In genomic region chr5:73191765-73192164, GRCm38 (mm10) we compare ENCODE assay signal across 10 mouse cellular contexts.
A peak's percentile ranks its signal among the peaks of the same experiment; 100 is the strongest.
DNase-seq lines count a peak whose midpoint lies in the region; ATAC-seq and TF ChIP-seq lines count a peak whose summit lies in the region.
"Had no signal": no experiment of that assay in that cellular context is flagged by ENCODE, and none has a peak within 500 bp of the region (broad histone marks: within the 10 kb centered on the region; RNA-seq: fewer than 3 reads in every experiment).

No protein-coding gene starts in this region.

- H3K27ac ChIP-seq in MEL (ENCODE audit: control insufficient read depth, low read depth, low read length): peak overlapping the region; percentile 69
- no peak overlapping the region for H3K27ac ChIP-seq in midbrain, embryonic 14.5 days (replicated peaks; ENCODE audit: low read depth, low read length)
- H3K27ac ChIP-seq: limb, embryonic 13.5 days had no signal

- H3K9me3 ChIP-seq in MEL (replicated peaks; ENCODE audit: insufficient read depth, low read length): no peaks in the 10 kb centered on the region
- H3K9me3 ChIP-seq in midbrain, embryonic 14.5 days (ENCODE audit: control insufficient read depth, low read length): no peaks in the 10 kb centered on the region
- H3K9me3 ChIP-seq: limb, embryonic 13.5 days had no signal

- peak; percentile 87 for ATAC-seq in megakaryocyte-erythroid progenitor cell, adult 5-6 weeks (replicated peaks; ENCODE audit: low FRiP score, low TSS enrichment, poor library complexity, severe bottlenecking)
- no peak for ATAC-seq in midbrain, embryonic 14.5 days (ENCODE audit: low FRiP score, low TSS enrichment)
- ATAC-seq: Patski had no signal

- peak; percentile 79 for DNase-seq in MEL (ENCODE audit: low read depth, low spot score)
- peak; percentile 40 for DNase-seq in c-Kit-positive CD71-negative TER-119-negative erythroid progenitor cells, embryonic 14.5 days (ENCODE audit: low read depth)
- DNase-seq in heart, postnatal 4 days: peak; percentile 48
- DNase-seq in layer of hippocampus, adult 18-20 months (ENCODE audit: low spot score in 2 of 2): no peak
- DNase-seq in T-cell, adult 2 months (ENCODE audit: low spot score): no peak
- DNase-seq in midbrain, embryonic 14.5 days: no peak
- DNase-seq: kidney, postnatal 25 days had no signal

- no peak for TF ChIP-seq RAD21 in MEL (IDR thresholded peaks at IDR 0.05; ENCODE audit: low read depth, low read length)

- H3K4me1 ChIP-seq in MEL (ENCODE audit: control insufficient read depth in 1 of 2, insufficient read depth in 2 of 2, low read length in 2 of 2): peaks cover 32 to 50% of the 10 kb centered on the region in 2 experiments
- H3K4me1 ChIP-seq in midbrain, embryonic 14.5 days (ENCODE audit: control insufficient read depth, insufficient read depth, low read length): no peaks in the 10 kb centered on the region

- TF ChIP-seq EP300 in MEL (IDR thresholded peaks at IDR 0.05; ENCODE audit: low read depth in 1 of 2, low read length in 2 of 2): peak; percentile 16 to 81; a peak in 3 of 4 replicates

- H3K4me3 ChIP-seq in MEL (ENCODE audit: control insufficient read depth in 1 of 2, insufficient read depth in 1 of 2, low read depth in 2 of 2, low read length in 2 of 2): no peak overlapping the region
- H3K4me3 ChIP-seq in midbrain, embryonic 14.5 days (replicated peaks; ENCODE audit: low read depth, low read length): no peak overlapping the region
- H3K4me3 ChIP-seq: limb, embryonic 13.5 days had no signal

- no peak for TF ChIP-seq CTCF in MEL (IDR thresholded peaks at IDR 0.05 in 2 of 3, conservative IDR thresholded peaks at IDR 0.05 in 1 of 3; ENCODE audit: control insufficient read depth in 1 of 3, insufficient read depth in 1 of 3, low read depth in 2 of 3, low read length in 3 of 3, poor library complexity in 1 of 3, severe bottlenecking in 1 of 3)

- H3K36me3 ChIP-seq in MEL (ENCODE audit: control insufficient read depth in 1 of 2, insufficient read depth in 2 of 2, low read length in 2 of 2): peaks cover 0 to 52% of the 10 kb centered on the region in 2 experiments; a peak in 3 of 4 replicates
- no peaks in the 10 kb centered on the region for H3K36me3 ChIP-seq in midbrain, embryonic 14.5 days (ENCODE audit: control insufficient read depth, insufficient read depth, low read length)

- WGBS in midbrain, embryonic 14.5 days: 86% methylated on average over 11 of the region's 11 CpGs

- H3K4me2 ChIP-seq in midbrain, embryonic 14.5 days (ENCODE audit: low read length): no peak overlapping the region
- H3K4me2 ChIP-seq: limb, embryonic 13.5 days had no signal

- no peaks in the 10 kb centered on the region for H3K27me3 ChIP-seq in MEL (ENCODE audit: control insufficient read depth in 1 of 2, insufficient read depth in 2 of 2, low read length in 2 of 2)
- H3K27me3 ChIP-seq in midbrain, embryonic 14.5 days (ENCODE audit: control insufficient read depth, insufficient read depth, low read length): no peaks in the 10 kb centered on the region
- H3K27me3 ChIP-seq: limb, embryonic 13.5 days; Patski had no signal

- no peak for TF ChIP-seq POLR2A in MEL (IDR thresholded peaks at IDR 0.05; ENCODE audit: control insufficient read depth in 1 of 2, insufficient read depth in 1 of 2, low read depth in 1 of 2, low read length in 2 of 2, poor library complexity in 1 of 2)

- H3K9ac ChIP-seq in MEL (ENCODE audit: control insufficient read depth, low read depth, low read length, poor library complexity, severe bottlenecking): 0 out of 2 replicates have a peak overlapping the region, but pooled peaks have one; percentile 30
- H3K9ac ChIP-seq in midbrain, embryonic 14.5 days (replicated peaks; ENCODE audit: low read length): no peak overlapping the region
- H3K9ac ChIP-seq: limb, embryonic 13.5 days had no signal

- no peaks in the 10 kb centered on the region for H3K79me2 ChIP-seq in MEL (ENCODE audit: control insufficient read depth, insufficient read depth, low read length, poor library complexity)

TF ChIP-seq in MEL, 35 proteins besides CTCF, POLR2A, EP300 and RAD21:
- TF ChIP-seq JUND (IDR thresholded peaks at IDR 0.05; ENCODE audit: low read depth, low read length) (no peak), MXI1 (IDR thresholded peaks at IDR 0.05; ENCODE audit: low read depth, low read length) (no peak), MYC (IDR thresholded peaks at IDR 0.05; ENCODE audit: low read depth, low read length) (no peak), POLR2AphosphoS2 (IDR thresholded peaks at IDR 0.05; ENCODE audit: low read length) (no peak), TCF12 (IDR thresholded peaks at IDR 0.05; ENCODE audit: low read depth, low read length) (peak; percentile 92), MAFK (IDR thresholded peaks at IDR 0.05; ENCODE audit: borderline replicate concordance, low read depth, low read length) (no peak), CHD2 (IDR thresholded peaks at IDR 0.05; ENCODE audit: low read length) (no peak), MAX (IDR thresholded peaks at IDR 0.05; ENCODE audit: low read length) (no peak), POLR2AphosphoS5 (IDR thresholded peaks at IDR 0.05; ENCODE audit: borderline replicate concordance, low read depth, low read length) (no peak), USF1 (IDR thresholded peaks at IDR 0.05; ENCODE audit: low read depth, low read length) (peak; percentile 58; the same call in 1 of the 2 replicates), SMC3 (IDR thresholded peaks at IDR 0.05; ENCODE audit: low read depth, low read length) (no peak), E2F4 (IDR thresholded peaks at IDR 0.05; ENCODE audit: borderline replicate concordance, low read depth, low read length) (no peak), NELFE (IDR thresholded peaks at IDR 0.05; ENCODE audit: low read depth, low read length) (no peak), MAZ (IDR thresholded peaks at IDR 0.05; ENCODE audit: low read depth, low read length) (no peak), USF2 (IDR thresholded peaks at IDR 0.05; ENCODE audit: borderline replicate concordance in 1 of 2, insufficient read depth in 1 of 2, low read depth in 1 of 2, low read length in 2 of 2) (no peak), HCFC1 (IDR thresholded peaks at IDR 0.05; ENCODE audit: low read depth, low read length) (no peak), ZNF384 (IDR thresholded peaks at IDR 0.05; ENCODE audit: low read depth, low read length) (no peak), SIN3A (IDR thresholded peaks at IDR 0.05; ENCODE audit: low read length) (no peak; the same call in 1 of the 2 replicates), BHLHE40 (IDR thresholded peaks at IDR 0.05; ENCODE audit: borderline replicate concordance, low read depth, low read length) (0 out of 2 replicates have a peak, but pooled peaks have one; percentile 49), GABPA (IDR thresholded peaks at IDR 0.05; ENCODE audit: low read depth, low read length) (no peak), TBP (IDR thresholded peaks at IDR 0.05; ENCODE audit: low read depth, low read length) (no peak), ZC3H11A (IDR thresholded peaks at IDR 0.05; ENCODE audit: low read depth, low read length) (no peak), UBTF (IDR thresholded peaks at IDR 0.05; ENCODE audit: borderline replicate concordance, insufficient read depth, low read depth, low read length) (no peak), ETS1 (IDR thresholded peaks at IDR 0.05; ENCODE audit: low read depth, low read length) (peak; percentile 97), ELF1 (IDR thresholded peaks at IDR 0.05; ENCODE audit: low read depth, low read length) (no peak), NRF1 (IDR thresholded peaks at IDR 0.05; ENCODE audit: insufficient read depth, low read depth, low read length, poor library complexity, severe bottlenecking) (no peak), TAL1 (IDR thresholded peaks at IDR 0.05; ENCODE audit: low read length) (peak; percentile 94), CHD1 (IDR thresholded peaks at IDR 0.05; ENCODE audit: low read depth, low read length) (no peak), KAT2A (conservative IDR thresholded peaks at IDR 0.05; ENCODE audit: low read depth, low read length) (no peak), RCOR1 (IDR thresholded peaks at IDR 0.05; ENCODE audit: low read depth, low read length) (0 out of 2 replicates have a peak, but pooled peaks have one; percentile 11), ZKSCAN1 (IDR thresholded peaks at IDR 0.05; ENCODE audit: low read depth, low read length) (no peak), GATA1 (IDR thresholded peaks at IDR 0.05; ENCODE audit: low read depth, low read length) (peak; percentile 72), MEF2A (IDR thresholded peaks at IDR 0.05; ENCODE audit: extremely low read depth, insufficient replicate concordance, low read depth, low read length, poor library complexity, severe bottlenecking) (no peak), MYB (IDR thresholded peaks at IDR 0.05; ENCODE audit: low read depth, low read length) (no peak), ZMIZ1 (IDR thresholded peaks at IDR 0.05; ENCODE audit: low read depth, low read length) (no peak)

Comparison
In these comparisons a context has a peak if more than half of its experiments do, and no peak if none do; other contexts are left out.
1. DNase-seq: peak in MEL (single experiment), c-Kit-positive CD71-negative TER-119-negative erythroid progenitor cells, embryonic 14.5 days (single experiment) and heart, postnatal 4 days (single experiment); none in layer of hippocampus, adult 18-20 months (0 of 2), T-cell, adult 2 months (single experiment) and midbrain, embryonic 14.5 days (single experiment).